Mouse (Mus musculus): ENCODE results near the gene Mrpl32. TPM values are rescaled to one million over a fixed set of nuclear protein-coding genes. Genes with fewer than 3 reads are reported as not detected.
A peak's percentile ranks its signal among the peaks of the same experiment; 100 is the strongest.

The Mrpl32 gene
- 99.1 and 115 TPM in 2 replicates for polyA plus RNA-seq (2015; fragmentation: Nextera tagmentation; extraction: Ambion mirVana)

DNA sequence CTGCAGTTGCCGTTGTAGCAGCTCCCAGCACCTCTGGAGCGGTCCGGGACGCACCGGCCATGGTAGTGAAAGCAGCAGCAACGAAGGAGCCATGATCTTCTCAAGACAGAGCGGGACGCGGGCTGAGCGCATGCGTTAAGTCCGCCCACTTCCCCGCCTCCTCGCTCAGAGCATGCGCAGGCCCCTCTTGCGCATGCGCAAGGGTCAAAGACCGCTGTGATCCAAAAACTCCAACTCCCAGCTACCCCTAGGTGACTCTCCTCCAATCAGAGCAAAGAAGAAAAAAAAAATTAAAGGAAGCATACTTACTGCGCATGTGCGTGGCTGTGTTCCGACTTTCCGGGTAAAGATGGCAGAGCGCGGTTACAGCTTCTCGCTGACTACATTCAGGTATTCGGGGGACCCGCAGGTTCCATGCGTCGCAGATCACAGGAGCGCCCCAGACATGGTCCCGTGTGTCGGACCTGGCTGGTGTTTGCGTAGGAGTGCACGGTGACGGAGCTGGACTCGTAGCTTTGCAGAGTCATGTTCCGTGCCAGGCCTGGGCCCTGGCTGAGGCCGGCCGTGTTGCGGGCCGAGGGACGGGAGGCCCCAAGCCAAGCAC is at the start of gene Mrpl32, which contains the start of gene Psma2:
Gene Mrpl32 (minus strand): TSS at position 240 of the 604 bp plus-strand sequence.
Gene Psma2 (plus strand): TSS at position 315 of the 604 bp plus-strand sequence.
- Histone ChIP-seq H3K9me3 (replicated peaks; ENCODE audit: control insufficient read depth, low read length) (no peaks in the 10 kb centered on the region), H3K4me3 (replicated peaks; ENCODE audit: low read length) (peak within 1 kb of the TSS; percentile 77), H3K4me2 (ENCODE audit: low read depth, low read length) (peak within 1 kb of the TSS; percentile 66), H3K27me3 (ENCODE audit: control insufficient read depth, insufficient read depth, low read length) (no peaks in the 10 kb centered on the region), H3K27ac (ENCODE audit: low read length) (peak within 1 kb of the TSS; percentile 86), H3K4me1 (ENCODE audit: control insufficient read depth, insufficient read depth, low read length) (peaks cover 10% of the 10 kb centered on the region), H3K9ac (ENCODE audit: low read length) (peak within 1 kb of the TSS; percentile 89), H3K36me3 (ENCODE audit: control insufficient read depth, insufficient read depth, low read length) (0 out of 2 replicates have a peak, but pooled peaks cover 6% of the 10 kb centered on the region)
- WGBS, result under 1% methylated on average over 42 of the region's 42 CpGs
- ATAC-seq (ENCODE audit: insufficient read depth, low FRiP score), result peak; percentile 99

DNA sequence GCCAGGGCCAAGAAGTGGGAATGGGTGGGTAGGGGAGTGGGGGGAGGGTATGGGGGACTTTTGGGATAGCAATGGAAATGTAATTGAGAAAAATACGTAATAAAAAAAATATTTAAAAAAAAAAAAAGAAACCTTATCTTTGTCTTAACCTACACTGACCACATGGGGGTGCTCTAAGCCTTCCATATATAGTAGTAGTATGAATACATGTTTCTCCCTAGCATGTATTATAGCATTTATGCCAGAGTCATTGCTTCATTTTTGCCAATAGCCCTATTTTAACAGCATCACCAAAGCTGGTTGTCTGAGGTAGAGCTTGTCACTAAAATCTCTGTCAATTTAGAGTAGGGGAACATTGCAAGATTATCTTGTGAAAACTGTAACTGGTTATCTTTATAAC is 36.3 kb upstream of the Mrpl32 start:
- H3K4me3 ChIP-seq (replicated peaks; ENCODE audit: low read length), result no peak overlapping the region
- H3K4me1 ChIP-seq (ENCODE audit: control insufficient read depth, insufficient read depth, low read length), result no peaks in the 10 kb centered on the region
- H3K36me3 ChIP-seq (ENCODE audit: control insufficient read depth, insufficient read depth, low read length), result no peaks in the 10 kb centered on the region
- 15% methylated on average over 1 of the region's 1 CpGs for WGBS
- ATAC-seq (ENCODE audit: insufficient read depth, low FRiP score), result no peak
- no peak overlapping the region for H3K4me2 ChIP-seq (ENCODE audit: low read depth, low read length)
- H3K27ac ChIP-seq (ENCODE audit: low read length), result no peak overlapping the region
- H3K27me3 ChIP-seq (ENCODE audit: control insufficient read depth, insufficient read depth, low read length), result no peaks in the 10 kb centered on the region
- H3K9me3 ChIP-seq (replicated peaks; ENCODE audit: control insufficient read depth, low read length), result no peaks in the 10 kb centered on the region
- H3K9ac ChIP-seq (ENCODE audit: low read length), result no peak overlapping the region

DNA sequence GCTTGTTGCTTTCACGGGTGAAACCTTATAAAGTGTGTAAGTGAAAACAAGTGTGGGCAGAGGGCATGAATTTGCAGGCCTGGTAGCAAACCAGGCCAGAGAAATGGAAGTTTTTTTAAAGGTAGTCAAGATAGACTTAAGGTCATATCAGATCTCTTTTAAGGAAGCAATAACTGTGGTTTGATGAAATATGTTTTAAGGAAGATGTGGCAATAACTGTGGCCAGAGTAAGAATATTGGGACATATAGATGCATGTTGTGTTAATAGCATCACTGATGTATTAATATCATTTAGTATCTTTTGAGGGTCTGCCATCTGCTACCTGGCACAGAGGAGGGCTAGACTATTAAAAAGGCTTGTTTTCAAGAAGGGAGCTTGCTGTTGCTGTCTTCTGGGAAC is 27.0 kb upstream of the Mrpl32 start:
- no peaks in the 10 kb centered on the region for H3K27me3 ChIP-seq (ENCODE audit: control insufficient read depth, insufficient read depth, low read length)

DNA sequence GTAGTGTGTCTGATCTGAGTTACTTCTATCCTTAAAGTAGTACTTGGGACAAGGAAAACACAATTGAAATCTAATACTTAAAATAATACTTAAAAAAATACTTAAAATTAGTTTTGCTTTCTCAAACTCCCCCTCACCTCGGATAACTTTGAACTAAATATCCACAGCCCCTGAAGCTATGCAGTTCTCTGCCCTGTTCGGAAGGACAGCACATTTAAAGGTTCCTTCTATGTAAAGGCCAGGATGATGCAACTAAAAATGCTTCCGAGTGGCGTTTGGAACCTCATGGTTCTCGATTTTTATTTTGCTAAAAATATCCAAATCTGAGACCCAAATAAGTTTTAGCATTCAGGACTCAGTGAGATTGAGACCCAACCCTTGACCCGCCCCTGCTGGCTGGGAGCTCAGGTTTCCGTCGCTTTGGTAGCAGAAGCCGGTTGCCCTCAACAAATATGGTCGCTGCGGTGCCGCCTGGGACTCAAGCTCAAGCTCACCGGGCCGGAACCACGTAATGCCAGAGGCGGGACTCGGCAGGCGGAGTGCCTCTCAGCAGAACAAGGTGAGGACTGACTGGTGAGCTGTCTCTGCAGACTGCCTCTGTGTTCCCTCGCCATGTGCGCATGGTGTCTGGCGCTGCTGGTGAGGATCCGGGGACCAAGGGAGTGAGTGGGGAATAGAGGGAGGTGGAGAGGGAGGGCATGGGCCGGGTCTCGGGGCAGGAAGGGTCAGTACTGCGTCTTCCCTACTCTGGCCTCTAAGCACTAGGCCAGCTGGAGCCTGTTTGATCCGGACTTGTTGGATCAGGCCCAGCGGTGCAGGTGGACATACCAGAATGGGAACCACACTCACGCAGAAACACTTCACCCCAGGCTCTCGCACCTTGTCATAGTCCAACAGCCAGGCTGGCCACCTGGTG is 17.0 kb upstream of the Mrpl32 start, which contains the start of gene AW209491:
Gene AW209491 (plus strand): TSS at position 429 of the 916 bp plus-strand sequence.
- Histone ChIP-seq H3K9ac (ENCODE audit: low read length) (peak within 1 kb of the TSS; percentile 82), H3K9me3 (replicated peaks; ENCODE audit: control insufficient read depth, low read length) (no peaks in the 10 kb centered on the region), H3K36me3 (ENCODE audit: control insufficient read depth, insufficient read depth, low read length) (no peaks in the 10 kb centered on the region), H3K4me3 (replicated peaks; ENCODE audit: low read length) (peak within 1 kb of the TSS; percentile 73), H3K27ac (ENCODE audit: low read length) (peak within 1 kb of the TSS; percentile 53; the same call in 1 of the 2 replicates), H3K4me1 (ENCODE audit: control insufficient read depth, insufficient read depth, low read length) (peaks cover 2% of the 10 kb centered on the region; the same call in 1 of the 2 replicates), H3K27me3 (ENCODE audit: control insufficient read depth, insufficient read depth, low read length) (no peaks in the 10 kb centered on the region), H3K4me2 (ENCODE audit: low read depth, low read length) (peak within 1 kb of the TSS; percentile 59)
- WGBS, result under 1% methylated on average over 29 of the region's 29 CpGs
- peak; percentile 97 for ATAC-seq (ENCODE audit: insufficient read depth, low FRiP score)

More for the DNA sequence above, 27.0 kb upstream of the Mrpl32 start:
- Histone ChIP-seq H3K4me2 (ENCODE audit: low read depth, low read length) (no peak overlapping the region), H3K9me3 (replicated peaks; ENCODE audit: control insufficient read depth, low read length) (no peaks in the 10 kb centered on the region), H3K36me3 (ENCODE audit: control insufficient read depth, insufficient read depth, low read length) (peaks cover 14% of the 10 kb centered on the region; the same call in 1 of the 2 replicates), H3K9ac (ENCODE audit: low read length) (no peak overlapping the region), H3K27ac (ENCODE audit: low read length) (no peak overlapping the region), H3K4me3 (replicated peaks; ENCODE audit: low read length) (no peak overlapping the region), H3K4me1 (ENCODE audit: control insufficient read depth, insufficient read depth, low read length) (no peaks in the 10 kb centered on the region)
- ATAC-seq (ENCODE audit: insufficient read depth, low FRiP score), result no peak
- WGBS, result 37% methylated on average over 1 of the region's 1 CpGs

DNA sequence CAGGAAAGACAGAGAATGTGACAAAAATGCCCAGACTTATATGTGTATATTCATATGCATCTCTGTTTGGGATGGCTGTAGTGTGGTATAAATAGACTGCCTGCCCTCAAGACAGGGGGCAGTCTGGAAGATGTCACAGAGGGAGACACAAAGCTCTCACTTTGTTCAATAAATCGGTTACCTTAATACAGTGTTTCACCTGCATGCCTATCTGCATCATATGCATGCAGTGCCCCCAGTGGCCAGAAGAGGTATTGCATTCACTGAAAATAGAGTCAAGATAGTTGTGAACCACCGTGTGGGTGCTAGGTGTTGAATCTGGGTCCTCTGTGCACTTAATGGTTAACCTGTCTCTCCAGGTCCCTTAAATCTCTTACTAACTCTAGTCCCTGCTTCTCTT is 5.8 kb upstream of the Mrpl32 start:
- no peak overlapping the region for H3K9ac ChIP-seq (ENCODE audit: low read length)
- peaks cover 23% of the 10 kb centered on the region; the same call in 1 of the 2 replicates for H3K36me3 ChIP-seq (ENCODE audit: control insufficient read depth, insufficient read depth, low read length)
- H3K27ac ChIP-seq (ENCODE audit: low read length), result no peak overlapping the region
- no peak overlapping the region for H3K4me2 ChIP-seq (ENCODE audit: low read depth, low read length)
- WGBS, result 45% methylated on average over 2 of the region's 2 CpGs
- no peaks in the 10 kb centered on the region for H3K9me3 ChIP-seq (replicated peaks; ENCODE audit: control insufficient read depth, low read length)
- H3K27me3 ChIP-seq (ENCODE audit: control insufficient read depth, insufficient read depth, low read length), result no peaks in the 10 kb centered on the region
- no peak for ATAC-seq (ENCODE audit: insufficient read depth, low FRiP score)
- H3K4me1 ChIP-seq (ENCODE audit: control insufficient read depth, insufficient read depth, low read length), result 0 out of 2 replicates have a peak, but pooled peaks cover 2% of the 10 kb centered on the region
- no peak overlapping the region for H3K4me3 ChIP-seq (replicated peaks; ENCODE audit: low read length)

DNA sequence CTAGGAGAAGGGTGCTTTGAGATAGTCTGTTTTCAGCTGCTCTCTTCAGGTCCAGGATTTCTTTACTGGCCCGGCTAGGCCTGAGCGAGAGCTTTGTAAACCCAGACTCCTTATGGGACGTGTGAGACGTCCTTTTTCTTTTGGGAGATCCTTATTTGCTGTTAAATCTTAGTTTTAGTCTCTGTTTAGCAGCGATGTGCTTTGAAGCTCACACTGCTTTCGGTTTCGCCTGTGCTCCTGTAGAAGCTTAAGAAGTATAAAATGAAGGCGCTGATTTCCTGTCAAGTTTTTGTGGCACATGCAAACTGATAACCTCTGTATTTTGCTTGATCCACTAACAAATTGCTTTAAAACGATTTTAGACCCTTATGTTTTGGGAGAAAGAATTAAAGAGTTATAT is 588 bp upstream of the Mrpl32 start:
- Histone ChIP-seq H3K4me1 (ENCODE audit: control insufficient read depth, insufficient read depth, low read length) (peaks cover 10% of the 10 kb centered on the region), H3K27ac (ENCODE audit: low read length) (peak overlapping the region; percentile 54; the same call in 1 of the 2 replicates), H3K27me3 (ENCODE audit: control insufficient read depth, insufficient read depth, low read length) (no peaks in the 10 kb centered on the region), H3K36me3 (ENCODE audit: control insufficient read depth, insufficient read depth, low read length) (0 out of 2 replicates have a peak, but pooled peaks cover 6% of the 10 kb centered on the region), H3K4me3 (replicated peaks; ENCODE audit: low read length) (peak overlapping the region; percentile 77), H3K4me2 (ENCODE audit: low read depth, low read length) (peak overlapping the region; percentile 56), H3K9ac (ENCODE audit: low read length) (peak overlapping the region; percentile 89), H3K9me3 (replicated peaks; ENCODE audit: control insufficient read depth, low read length) (no peaks in the 10 kb centered on the region)
- WGBS, result 2% methylated on average over 9 of the region's 9 CpGs
- no peak for ATAC-seq (ENCODE audit: insufficient read depth, low FRiP score)

DNA sequence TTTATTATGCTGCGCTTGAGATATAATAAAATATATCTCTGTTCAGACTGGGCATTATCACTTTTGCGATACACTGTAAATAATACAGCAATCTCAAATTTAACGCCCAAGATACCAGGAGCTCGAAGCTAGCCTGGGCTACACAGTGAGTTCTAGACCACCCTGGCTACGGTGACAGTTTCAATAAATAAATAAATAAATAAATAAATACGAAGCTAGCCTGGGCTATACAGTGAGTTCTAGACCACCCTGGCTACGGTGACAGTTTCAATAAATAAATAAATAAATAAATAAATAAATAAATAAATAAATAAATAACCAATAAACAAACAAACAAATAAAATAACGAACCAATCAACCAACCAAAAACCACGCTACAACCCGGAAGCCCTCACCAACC is 502 bp downstream of the Mrpl32 start:
- 6% methylated on average over 10 of the region's 10 CpGs for WGBS
- Histone ChIP-seq H3K9ac (ENCODE audit: low read length) (peak overlapping the region; percentile 87), H3K27ac (ENCODE audit: low read length) (peak overlapping the region; percentile 86), H3K4me3 (replicated peaks; ENCODE audit: low read length) (peak overlapping the region; percentile 77), H3K4me1 (ENCODE audit: control insufficient read depth, insufficient read depth, low read length) (peaks cover 10% of the 10 kb centered on the region), H3K9me3 (replicated peaks; ENCODE audit: control insufficient read depth, low read length) (no peaks in the 10 kb centered on the region), H3K36me3 (ENCODE audit: control insufficient read depth, insufficient read depth, low read length) (0 out of 2 replicates have a peak, but pooled peaks cover 6% of the 10 kb centered on the region), H3K4me2 (ENCODE audit: low read depth, low read length) (peak overlapping the region; percentile 66), H3K27me3 (ENCODE audit: control insufficient read depth, insufficient read depth, low read length) (no peaks in the 10 kb centered on the region)
- peak; percentile 57 for ATAC-seq (ENCODE audit: insufficient read depth, low FRiP score)

DNA sequence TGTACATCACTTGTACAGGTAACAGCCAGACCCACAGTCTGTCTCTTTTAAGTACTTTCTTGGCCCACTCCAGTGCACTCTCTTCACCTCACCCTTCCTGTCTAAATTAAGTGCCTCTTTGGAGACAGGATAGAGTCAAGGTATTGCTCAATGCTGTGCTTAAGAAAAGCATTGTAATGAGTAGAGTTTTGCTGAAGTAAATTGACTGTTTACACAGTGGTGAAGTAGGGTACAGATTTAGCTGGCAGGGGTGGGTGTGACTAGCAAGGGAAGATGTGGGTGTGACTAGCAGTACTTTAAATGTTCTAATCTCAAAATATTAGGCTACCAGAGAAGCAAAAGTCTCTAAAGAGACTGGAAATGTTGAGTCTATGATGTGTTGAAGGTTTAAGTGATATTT is 5.3 kb downstream of the Mrpl32 start:
- H3K4me3 ChIP-seq (replicated peaks; ENCODE audit: low read length), result no peak overlapping the region
- H3K27ac ChIP-seq (ENCODE audit: low read length), result no peak overlapping the region
- no peaks in the 10 kb centered on the region for H3K36me3 ChIP-seq (ENCODE audit: control insufficient read depth, insufficient read depth, low read length)
- no peak overlapping the region for H3K4me2 ChIP-seq (ENCODE audit: low read depth, low read length)
- no peak overlapping the region for H3K9ac ChIP-seq (ENCODE audit: low read length)
- ATAC-seq (ENCODE audit: insufficient read depth, low FRiP score), result peak; percentile 47; the same call in 1 of the 2 replicates
- H3K9me3 ChIP-seq (replicated peaks; ENCODE audit: control insufficient read depth, low read length), result no peaks in the 10 kb centered on the region
- H3K27me3 ChIP-seq (ENCODE audit: control insufficient read depth, insufficient read depth, low read length), result no peaks in the 10 kb centered on the region
- H3K4me1 ChIP-seq (ENCODE audit: control insufficient read depth, insufficient read depth, low read length), result peaks cover 8% of the 10 kb centered on the region

DNA sequence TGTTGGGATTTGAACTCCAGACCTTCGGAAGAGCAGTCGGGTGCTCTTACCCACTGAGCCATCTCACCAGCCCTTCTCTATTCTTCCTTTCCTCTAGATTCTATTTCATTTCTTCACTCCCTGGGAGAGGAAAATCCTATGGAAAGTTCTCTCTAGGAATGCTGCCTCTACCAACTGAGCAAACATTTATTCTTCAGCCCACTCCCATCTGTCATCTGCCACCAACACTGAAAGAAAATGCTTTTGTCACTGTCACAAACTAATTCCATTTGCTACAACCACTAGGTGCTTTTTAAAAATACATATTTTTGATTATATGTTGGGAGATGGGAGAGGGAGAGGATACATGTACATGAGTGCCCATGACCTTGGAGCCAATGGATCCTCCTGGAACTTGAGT is 10.2 kb downstream of the Mrpl32 start:
- H3K9ac ChIP-seq (ENCODE audit: low read length), result no peak overlapping the region
- H3K9me3 ChIP-seq (replicated peaks; ENCODE audit: control insufficient read depth, low read length), result no peaks in the 10 kb centered on the region
- H3K4me3 ChIP-seq (replicated peaks; ENCODE audit: low read length), result no peak overlapping the region
- ATAC-seq (ENCODE audit: insufficient read depth, low FRiP score), result no peak
- H3K36me3 ChIP-seq (ENCODE audit: control insufficient read depth, insufficient read depth, low read length), result no peaks in the 10 kb centered on the region
- WGBS, result 95% methylated on average over 2 of the region's 2 CpGs
- H3K27ac ChIP-seq (ENCODE audit: low read length), result no peak overlapping the region
- no peaks in the 10 kb centered on the region for H3K4me1 ChIP-seq (ENCODE audit: control insufficient read depth, insufficient read depth, low read length)
- no peaks in the 10 kb centered on the region for H3K27me3 ChIP-seq (ENCODE audit: control insufficient read depth, insufficient read depth, low read length)
- no peak overlapping the region for H3K4me2 ChIP-seq (ENCODE audit: low read depth, low read length)

All from stomach, embryonic 16.5 days (tissue).